Mouse (Mus musculus) thymus, adult 2 months (tissue): ENCODE measurements around the gene Phka2. TPM values are rescaled to one million over a fixed set of nuclear protein-coding genes. Genes with fewer than 3 reads are reported as not detected.

ENCODE experiments used
- DNase-seq: peaks from one replicate; pipeline ENCODE4 v3.0.0; 2021
- H3K27ac ChIP-seq: fragments of 200-500 bp; 2 replicates; pipeline ENCODE4 v1.5.1; 2012; ENCODE audit warnings: low read length, control low read depth; ENCODE audit not compliant: control insufficient read depth, insufficient read depth
- H3K27me3 ChIP-seq: fragments of 200-500 bp; 2 replicates; pipeline ENCODE4 v1.6.1; 2012; ENCODE audit warnings: mild to moderate bottlenecking, low read length, moderate library complexity, mixed read lengths; ENCODE audit not compliant: control insufficient read depth, insufficient read depth
- H3K36me3 ChIP-seq: fragments of 200-500 bp; 2 replicates; pipeline ENCODE4 v1.6.1; 2012; ENCODE audit warnings: mild to moderate bottlenecking, low read length, moderate library complexity; ENCODE audit not compliant: control insufficient read depth, insufficient read depth
- H3K4me1 ChIP-seq: fragments of 200-500 bp; replicated peaks from 2 replicates; pipeline ENCODE4 v1.6.1; 2012; ENCODE audit warnings: low read length; ENCODE audit not compliant: control insufficient read depth, insufficient read depth
- H3K4me3 ChIP-seq: fragments of 200-500 bp; 2 replicates; pipeline ENCODE4 v1.5.1; 2012; ENCODE audit warnings: mild to moderate bottlenecking, low read length, control low read depth, moderate library complexity; ENCODE audit not compliant: control insufficient read depth, insufficient read depth
- CTCF ChIP-seq: fragments of 200-500 bp; IDR thresholded peaks from 2 replicates; pipeline ENCODE4 v1.5.1; 2012; ENCODE audit warnings: mild to moderate bottlenecking, control low read depth, low read length, moderate library complexity, borderline replicate concordance; ENCODE audit not compliant: control insufficient read depth, poor library complexity, insufficient read depth; ENCODE audit errors: extremely low read depth
- POLR2A ChIP-seq: fragments of 200-500 bp; IDR thresholded peaks from 2 replicates; pipeline ENCODE4 v1.6.1; 2012; ENCODE audit warnings: mild to moderate bottlenecking, low read length, control low read depth, moderate library complexity; ENCODE audit not compliant: control insufficient read depth, poor library complexity, insufficient read depth; ENCODE audit errors: extremely low read depth
- WGBS: fragments of 180-500 bp; shearing (Covaris S2); methylation state at CpG from one replicate; pipeline ENCODE4 v1.1.7; 2018; 5-methylcytosine and 5-hydroxymethylcytosine counted together
- polyA plus RNA-seq: library from polyadenylated mRNA; depleted of rRNA; stranded (reverse); fragments of >200 nt; gene quantifications from 2 replicates; pipeline ENCODE4 v1.2.3, GENCODE M21; 2012

The Phka2 gene
- polyA plus RNA-seq, 1 experiment, result 16.4 TPM

- H3K27me3 ChIP-seq, result no peaks in the 10 kb centered on the region
- H3K36me3 ChIP-seq, result no peaks in the 10 kb centered on the region
- H3K4me1 ChIP-seq, result 0 out of 2 replicates have a peak, but pooled peaks cover 2% of the 10 kb centered on the region
- H3K27ac ChIP-seq, result no peak overlapping the region
- TF ChIP-seq POLR2A, result no peak
- TF ChIP-seq CTCF, result no peak
- 95% methylated on average over 2 of the region's 2 CpGs for WGBS
- DNase-seq, result no peak
- no peak overlapping the region for H3K4me3 ChIP-seq
These were observed 96.1 kb downstream of the Phka2 start for GRCm38 (mm10) chrX:160598055-160598454.

GRCm38 (mm10) chrX:160598562-160599458 lies 96.8 kb downstream of the Phka2 start:
- Histone ChIP-seq H3K27ac (no peak overlapping the region), H3K36me3 (no peaks in the 10 kb centered on the region), H3K4me3 (no peak overlapping the region), H3K4me1 (0 out of 2 replicates have a peak, but pooled peaks cover 2% of the 10 kb centered on the region), H3K27me3 (no peaks in the 10 kb centered on the region)
- no peak for DNase-seq
- 98% methylated on average over 3 of the region's 3 CpGs for WGBS
- TF ChIP-seq POLR2A (no peak), CTCF (no peak)

- H3K27me3 ChIP-seq, result no peaks in the 10 kb centered on the region
- no peak overlapping the region for H3K27ac ChIP-seq
- 26% methylated on average over 3 of the region's 3 CpGs for WGBS
- no peaks in the 10 kb centered on the region for H3K36me3 ChIP-seq
- H3K4me3 ChIP-seq, result no peak overlapping the region
- no peak for TF ChIP-seq CTCF
- no peak for TF ChIP-seq POLR2A
- no peak for DNase-seq
- H3K4me1 ChIP-seq, result 0 out of 2 replicates have a peak, but pooled peaks cover 2% of the 10 kb centered on the region
These were observed 99.1 kb downstream of the Phka2 start for GRCm38 (mm10) chrX:160601053-160601452.

GRCm38 (mm10) chrX:160602770-160603169 lies 100.8 kb downstream of the Phka2 start:
- 79% methylated on average over 1 of the region's 1 CpGs for WGBS
- no peak for DNase-seq
- Histone ChIP-seq H3K27me3 (no peaks in the 10 kb centered on the region), H3K36me3 (no peaks in the 10 kb centered on the region), H3K4me1 (0 out of 2 replicates have a peak, but pooled peaks cover 2% of the 10 kb centered on the region), H3K4me3 (no peak overlapping the region), H3K27ac (no peak overlapping the region)
- TF ChIP-seq CTCF (no peak), POLR2A (no peak)

- no peaks in the 10 kb centered on the region for H3K27me3 ChIP-seq
- no peaks in the 10 kb centered on the region for H3K36me3 ChIP-seq
- 0 out of 2 replicates have a peak, but pooled peaks cover 2% of the 10 kb centered on the region for H3K4me1 ChIP-seq
- no peak overlapping the region for H3K27ac ChIP-seq
- no peak for DNase-seq
- no peak for TF ChIP-seq POLR2A
- TF ChIP-seq CTCF, result no peak
- WGBS, result 100% methylated on average over 2 of the region's 2 CpGs
- no peak overlapping the region for H3K4me3 ChIP-seq
These were observed 101.3 kb downstream of the Phka2 start for GRCm38 (mm10) chrX:160603316-160603715.

GRCm38 (mm10) chrX:160603981-160604541 lies 102.1 kb downstream of the Phka2 start:
- 43% methylated on average over 6 of the region's 6 CpGs for whole genome bisulfite sequencing
- no peak for TF ChIP-seq CTCF
- no peak for TF ChIP-seq POLR2A
- no peaks in the 10 kb centered on the region for H3K36me3 ChIP-seq
- DNase-seq, result no peak
- no peak overlapping the region for H3K4me3 ChIP-seq
- no peaks in the 10 kb centered on the region for H3K27me3 ChIP-seq
- H3K4me1 ChIP-seq, result 0 out of 2 replicates have a peak, but pooled peaks cover 2% of the 10 kb centered on the region
- no peak overlapping the region for H3K27ac ChIP-seq

GRCm38 (mm10) chrX:160609849-160610248 lies 107.9 kb downstream of the Phka2 start:
- Histone ChIP-seq H3K4me3 (no peak overlapping the region), H3K27ac (no peak overlapping the region), H3K36me3 (no peaks in the 10 kb centered on the region), H3K4me1 (no peaks in the 10 kb centered on the region), H3K27me3 (no peaks in the 10 kb centered on the region)
- peak; percentile 46 for DNase-seq
- TF ChIP-seq CTCF (no peak), POLR2A (no peak)
- 54% methylated on average over 3 of the region's 3 CpGs for WGBS
